Mouse (Mus musculus) adrenal gland, adult 10 weeks (tissue): ENCODE measurements around the gene Cd83. TPM values are rescaled to one million over a fixed set of nuclear protein-coding genes. Genes with fewer than 3 reads are reported as not detected.

Source experiments
- polyA plus RNA-seq: library from polyadenylated mRNA; stranded (reverse); fragments of 350-450 nt; fragmentation: Illumina TruSeq; extraction: RNeasy Lipid Tissue Mini Kit (QIAGEN cat#74804); gene quantifications from one replicate; pipeline ENCODE4 v1.2.3, GENCODE M21; 2014; ENCODE audit warnings: low read depth, low replicate concordance

Gene Cd83
- 7.0 TPM for polyA plus RNA-seq

GRCm38 (mm10) chr13:43784725-43785711 lies at the start of gene Cd83:
Cd83 (plus strand) TSS chr13:43784775.

Other genes with a start within 250 kb of the Cd83 start
- gene Mcur1, start 224.6 kb upstream of the Cd83 start, polyA plus RNA-seq, result 47.0 TPM
- gene Rnf182, start 169.1 kb upstream of the Cd83 start, polyA plus RNA-seq, result 0.82 TPM